Mouse (Mus musculus): ENCODE data around the gene Ugt1a10.

DNA sequence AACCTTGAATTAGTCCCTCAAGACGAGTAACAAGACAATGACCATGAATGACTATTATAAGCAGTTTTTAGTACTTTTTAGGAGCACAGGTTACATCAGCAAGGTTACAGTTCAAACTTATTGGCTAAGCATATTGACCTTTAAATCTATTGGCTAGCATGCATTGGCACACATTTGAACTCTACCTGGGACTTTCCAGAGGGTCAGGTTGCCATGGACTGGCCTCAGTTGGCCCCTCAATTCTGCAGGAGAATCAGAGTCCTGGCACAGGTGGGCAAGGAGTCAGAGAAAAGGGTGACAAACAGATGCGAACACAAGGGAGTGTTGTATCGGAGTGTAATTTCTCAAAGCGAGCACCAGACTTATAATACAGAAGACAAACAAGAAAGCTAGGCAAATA lies 40.5 kb upstream of the Ugt1a10 start:
- TF ChIP-seq CTCF (IDR thresholded peaks at IDR 0.05; ENCODE audit: borderline replicate concordance, insufficient read depth, low read depth, low read length) (no peak), POLR2A (IDR thresholded peaks at IDR 0.05; ENCODE audit: borderline replicate concordance, insufficient read depth, low read length) (no peak)

All from cerebellum, adult 2 months (tissue).